Mouse (Mus musculus): ENCODE measurements around the gene Ccdc148. TPM values are rescaled to one million over a fixed set of nuclear protein-coding genes. Genes with fewer than 3 reads are reported as not detected.

Ccdc148 gene
- total RNA-seq, 2 experiments from 2014 or later = 0.17 TPM; not detected in 1

- DNase-seq = no peak
- intact Hi-C loops (cut with DNase I) = no loop called here
- TF ChIP-seq CTCF (IDR thresholded peaks at IDR 0.05) = no peak
- Histone ChIP-seq H3K27ac (no peak overlapping the region), H3K4me3 (peak overlapping the region; percentile 26)
Measured at GRCm38 (mm10) chr2:58906814-58907516, 253.5 kb downstream of the Ccdc148 start.

- intact Hi-C loops (cut with DNase I) = no loop called here
- DNase-seq = no peak
- Histone ChIP-seq H3K27ac (no peak overlapping the region), H3K4me3 (no peak overlapping the region)
- no peak for TF ChIP-seq CTCF (IDR thresholded peaks at IDR 0.05)
Measured at GRCm38 (mm10) chr2:58905057-58905456, 255.4 kb downstream of the Ccdc148 start.

GRCm38 (mm10) chr2:58879876-58880275 lies 280.6 kb downstream of the Ccdc148 start:
- TF ChIP-seq CTCF (IDR thresholded peaks at IDR 0.05) = no peak
- H3K27ac ChIP-seq = no peak overlapping the region
- no peak overlapping the region for H3K4me3 ChIP-seq
- DNase-seq = no peak
- intact Hi-C loops (cut with DNase I) = no loop called here

- H3K4me3 ChIP-seq = no peak within 1 kb of the TSS
- intact Hi-C loops (cut with DNase I) = no loop called here
- TF ChIP-seq CTCF (IDR thresholded peaks at IDR 0.05) = no peak
- no peak within 1 kb of the TSS for H3K27ac ChIP-seq
- no peak for DNase-seq
Measured at GRCm38 (mm10) chr2:58859134-58859533, 301.3 kb downstream of the Ccdc148 start, which contains the start of gene Gm11099. Gm11099 (plus strand) TSS chr2:58859434.

- intact Hi-C loops (cut with DNase I) = no loop called here
- no peak overlapping the region for H3K27ac ChIP-seq
- no peak for TF ChIP-seq CTCF (IDR thresholded peaks at IDR 0.05)
- no peak overlapping the region for H3K4me3 ChIP-seq
- DNase-seq = no peak
Measured at GRCm38 (mm10) chr2:58844499-58844898, 316.0 kb downstream of the Ccdc148 start.

- no peak for DNase-seq
- no peak overlapping the region for H3K4me3 ChIP-seq
- TF ChIP-seq CTCF (IDR thresholded peaks at IDR 0.05) = no peak
- H3K27ac ChIP-seq = no peak overlapping the region
- intact Hi-C loops (cut with DNase I) = no loop called here
Measured at GRCm38 (mm10) chr2:58842443-58842842, 318.0 kb downstream of the Ccdc148 start.

GRCm38 (mm10) chr2:58841021-58841420 lies 319.5 kb downstream of the Ccdc148 start:
- no peak for DNase-seq
- Histone ChIP-seq H3K4me3 (no peak overlapping the region), H3K27ac (no peak overlapping the region)
- intact Hi-C loops (cut with DNase I) = no loop called here
- TF ChIP-seq CTCF (IDR thresholded peaks at IDR 0.05) = no peak

GRCm38 (mm10) chr2:58832253-58832980 lies 328.1 kb downstream of the Ccdc148 start:
- intact Hi-C loops (cut with DNase I) = no loop called here
- Histone ChIP-seq H3K27ac (no peak overlapping the region), H3K4me3 (no peak overlapping the region)
- no peak for DNase-seq
- no peak for TF ChIP-seq CTCF (IDR thresholded peaks at IDR 0.05)

- Histone ChIP-seq H3K27ac (no peak overlapping the region), H3K4me3 (no peak overlapping the region)
- no peak for DNase-seq
- intact Hi-C loops (cut with DNase I) = no loop called here
- peak; percentile 14; the same call in 1 of the 2 replicates for TF ChIP-seq CTCF (IDR thresholded peaks at IDR 0.05)
Measured at GRCm38 (mm10) chr2:58829981-58830742, 330.3 kb downstream of the Ccdc148 start.

- Histone ChIP-seq H3K4me3 (no peak overlapping the region), H3K27ac (no peak overlapping the region)
- intact Hi-C loops (cut with DNase I) = no loop called here
Measured at GRCm38 (mm10) chr2:58828910-58829600, 331.4 kb downstream of the Ccdc148 start.

GRCm38 (mm10) chr2:58812941-58813340 lies 347.5 kb downstream of the Ccdc148 start:
- no peak for TF ChIP-seq CTCF (IDR thresholded peaks at IDR 0.05)
- Histone ChIP-seq H3K4me3 (no peak overlapping the region), H3K27ac (no peak overlapping the region)
- intact Hi-C loops (cut with DNase I) = no loop called here
- DNase-seq = no peak

More at GRCm38 (mm10) chr2:58828910-58829600, 331.4 kb downstream of the Ccdc148 start:
- DNase-seq = no peak
- TF ChIP-seq CTCF (IDR thresholded peaks at IDR 0.05) = no peak

GRCm38 (mm10) chr2:58799623-58800022 lies 360.9 kb downstream of the Ccdc148 start:
- H3K27ac ChIP-seq = no peak overlapping the region
- no peak overlapping the region for H3K4me3 ChIP-seq
- intact Hi-C loops (cut with DNase I) = no loop called here
- TF ChIP-seq CTCF (IDR thresholded peaks at IDR 0.05) = no peak
- no peak for DNase-seq
